Mouse (Mus musculus) ES-E14 (cell line): ENCODE data around the gene Hmcn1.

Experiments used
- CHD2 ChIP-seq: IDR thresholded peaks from 2 replicates; pipeline ENCODE4 v1.6.1; 2014; ENCODE audit warnings: mild to moderate bottlenecking, low read depth, low read length, inconsistent platforms
- HCFC1 ChIP-seq: IDR thresholded peaks from 2 replicates; pipeline ENCODE4 v1.6.1; 2012; ENCODE audit warnings: low read length, inconsistent platforms, borderline replicate concordance; ENCODE audit not compliant: insufficient read depth
- MAFK ChIP-seq: IDR thresholded peaks from 2 replicates; pipeline ENCODE4 v1.6.1; 2014; ENCODE audit warnings: mild to moderate bottlenecking, low read depth, low read length, inconsistent platforms; ENCODE audit not compliant: insufficient read depth
- ZC3H11A ChIP-seq: IDR thresholded peaks from 2 replicates; pipeline ENCODE4 v1.6.1; 2012; ENCODE audit warnings: low read depth, mild to moderate bottlenecking, inconsistent platforms, low read length, borderline replicate concordance
- ZNF384 ChIP-seq: IDR thresholded peaks from 2 replicates; pipeline ENCODE4 v1.6.1; 2012; ENCODE audit warnings: low read depth, low read length, inconsistent platforms

GRCm38 (mm10) chr1:151009115-151009797 lies 16.0 kb upstream of the Hmcn1 start:
- no peak for TF ChIP-seq HCFC1
- no peak for TF ChIP-seq ZC3H11A
- TF ChIP-seq CHD2: no peak
- no peak for TF ChIP-seq ZNF384
- TF ChIP-seq MAFK: no peak
